Mouse (Mus musculus) spleen, postnatal 36 days (tissue): ENCODE results near the gene H2afy.
A peak's percentile ranks its signal among the peaks of the same experiment; 100 is the strongest.

ENCODE experiments used
- DNase-seq, 2 experiments: peaks; one replicate each; pipeline ENCODE4 v3.0.0; 2022; ENCODE audit warnings: low spot score in 2 of 2, mixed read lengths in 1 of 2

The H2afy gene

GRCm38 (mm10) chr13:56145523-56145922, 9.4 kb upstream of the H2afy start:
- peak; percentile 58 to 67 for DNase-seq

- no peak for DNase-seq
Measured at GRCm38 (mm10) chr13:56144021-56144420, 7.9 kb upstream of the H2afy start.

GRCm38 (mm10) chr13:56143151-56143513, 7.0 kb upstream of the H2afy start:
- no peak for DNase-seq

- DNase-seq, result no peak
Measured at GRCm38 (mm10) chr13:56142382-56143150, 6.4 kb upstream of the H2afy start.

- DNase-seq, result no peak
Measured at GRCm38 (mm10) chr13:56139167-56139751, 3.1 kb upstream of the H2afy start.

- DNase-seq, result peak; percentile 82 to 83
Measured at GRCm38 (mm10) chr13:56135231-56136052, 719 bp downstream of the H2afy start.

- DNase-seq, result peak; percentile 30 to 37
Measured at GRCm38 (mm10) chr13:56134631-56135181, 1.5 kb downstream of the H2afy start.

- peak; percentile 33 to 47 for DNase-seq
Measured at GRCm38 (mm10) chr13:56134031-56134430, 2.1 kb downstream of the H2afy start.

GRCm38 (mm10) chr13:56132941-56133340, 3.2 kb downstream of the H2afy start:
- no peak for DNase-seq

- DNase-seq, result peak; percentile 52
Measured at GRCm38 (mm10) chr13:56132326-56132936, 3.7 kb downstream of the H2afy start.

GRCm38 (mm10) chr13:56130544-56130943, 5.6 kb downstream of the H2afy start:
- DNase-seq, result no peak

- DNase-seq, result no peak
Measured at GRCm38 (mm10) chr13:56129578-56129977, 6.6 kb downstream of the H2afy start.

- no peak for DNase-seq
Measured at GRCm38 (mm10) chr13:56129014-56129413, 7.1 kb downstream of the H2afy start.

GRCm38 (mm10) chr13:56125632-56126031, 10.5 kb downstream of the H2afy start:
- no peak for DNase-seq

GRCm38 (mm10) chr13:56123075-56123474, 13.1 kb downstream of the H2afy start:
- DNase-seq, result no peak

- DNase-seq, result no peak
Measured at GRCm38 (mm10) chr13:56117991-56118765, 18.0 kb downstream of the H2afy start.

GRCm38 (mm10) chr13:56115906-56116305, 20.3 kb downstream of the H2afy start:
- no peak for DNase-seq

- no peak for DNase-seq
Measured at GRCm38 (mm10) chr13:56115386-56115785, 20.8 kb downstream of the H2afy start.

- no peak for DNase-seq
Measured at GRCm38 (mm10) chr13:56113431-56114248, 22.5 kb downstream of the H2afy start.

- DNase-seq, result no peak
Measured at GRCm38 (mm10) chr13:56112980-56113379, 23.2 kb downstream of the H2afy start.
